Mouse (Mus musculus) hindbrain, embryonic 11.5 days (tissue): ENCODE results near the gene Sdk1. TPM values are rescaled to one million over a fixed set of nuclear protein-coding genes. Genes with fewer than 3 reads are reported as not detected.

ENCODE experiments used
- ATAC-seq: fragments of 200-750 bp; cut with Nextera tagmentation; 2 replicates; pipeline ENCODE4 v1.8.0; 2017; ENCODE audit warnings: mild to moderate bottlenecking, moderate TSS enrichment, moderate library complexity; ENCODE audit not compliant: low FRiP score
- DNase-seq: peaks from one replicate; pipeline ENCODE4 v3.0.0-alpha.2; 2015; ENCODE audit warnings: low spot score
- H3K27ac ChIP-seq: fragments of 300-500 bp; sonication (generic); 2 replicates; pipeline ENCODE4 v1.5.1; 2014; ENCODE audit warnings: mild to moderate bottlenecking, low read depth, low read length
- H3K27me3 ChIP-seq: fragments of 300-500 bp; sonication (generic); 2 replicates; pipeline ENCODE4 v1.6.1; 2014; ENCODE audit warnings: mild to moderate bottlenecking, low read length, moderate library complexity, mixed read lengths; ENCODE audit not compliant: control insufficient read depth, insufficient read depth
- H3K36me3 ChIP-seq: fragments of 300-500 bp; sonication (generic); 2 replicates; pipeline ENCODE4 v1.6.1; 2014; ENCODE audit warnings: mild to moderate bottlenecking, low read length, moderate library complexity, mixed read lengths; ENCODE audit not compliant: control insufficient read depth, insufficient read depth
- H3K4me1 ChIP-seq: fragments of 300-500 bp; sonication (generic); replicated peaks from 2 replicates; pipeline ENCODE4 v1.6.1; 2014; ENCODE audit warnings: low read length, mixed read lengths; ENCODE audit not compliant: control insufficient read depth, insufficient read depth
- H3K4me2 ChIP-seq: fragments of 300-500 bp; sonication (generic); replicated peaks from 2 replicates; pipeline ENCODE4 v1.6.1; 2014; ENCODE audit warnings: mild to moderate bottlenecking, low read depth, low read length
- H3K4me3 ChIP-seq: fragments of 300-500 bp; sonication (generic); 2 replicates; pipeline ENCODE4 v1.5.1; 2014; ENCODE audit warnings: low read depth, low read length
- H3K9ac ChIP-seq: fragments of 300-500 bp; sonication (generic); 2 replicates; pipeline ENCODE4 v1.6.1; 2014; ENCODE audit warnings: low read depth, low read length
- H3K9me3 ChIP-seq: fragments of 300-500 bp; sonication (generic); 2 replicates; pipeline ENCODE4 v1.6.1; 2016; ENCODE audit warnings: low read length; ENCODE audit not compliant: control insufficient read depth
- WGBS: fragments of 180-500 bp; shearing (Covaris S2); extraction: QIAGEN DNeasy Blood & Tissue Kit; methylation state at CpG from one replicate; pipeline ENCODE4 v1.1.7; 2014; 5-methylcytosine and 5-hydroxymethylcytosine counted together
- polyA plus RNA-seq: library from polyadenylated mRNA; unstranded; fragments of >200 nt; fragmentation: Nextera tagmentation; extraction: Ambion mirVana; gene quantifications from 2 replicates; pipeline ENCODE4 v1.2.1, GENCODE M21; 2014

Sdk1 gene
- polyA plus RNA-seq, 1 experiment from 2014 or later = 1.1 TPM

DNA sequence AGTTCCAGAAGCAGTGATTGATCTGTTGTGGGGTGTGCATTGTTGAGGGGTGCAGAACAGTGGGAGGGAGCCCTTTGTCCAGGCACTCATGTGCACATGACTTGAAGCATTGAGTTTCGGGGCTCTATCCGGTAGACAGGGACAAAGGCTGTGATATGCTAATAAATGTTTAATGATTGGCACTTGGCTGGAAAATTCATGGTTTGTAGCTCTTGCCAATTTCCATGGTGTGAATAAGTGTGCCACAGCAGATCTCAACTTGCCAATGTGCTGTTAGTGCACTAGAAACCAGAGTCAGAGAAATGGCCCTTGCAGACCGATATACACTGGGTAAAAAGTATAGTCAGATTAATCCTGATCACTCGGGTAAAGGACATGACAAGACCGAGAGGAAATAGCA, 404.4 kb downstream of the Sdk1 start:
- Histone ChIP-seq H3K27me3 (no peaks in the 10 kb centered on the region), H3K36me3 (no peaks in the 10 kb centered on the region), H3K9me3 (no peaks in the 10 kb centered on the region), H3K4me2 (no peak overlapping the region), H3K4me1 (no peaks in the 10 kb centered on the region), H3K4me3 (no peak overlapping the region), H3K27ac (no peak overlapping the region), H3K9ac (no peak overlapping the region)
- ATAC-seq = no peak
- DNase-seq = no peak
- 73% methylated on average over 5 of the region's 5 CpGs for WGBS

DNA sequence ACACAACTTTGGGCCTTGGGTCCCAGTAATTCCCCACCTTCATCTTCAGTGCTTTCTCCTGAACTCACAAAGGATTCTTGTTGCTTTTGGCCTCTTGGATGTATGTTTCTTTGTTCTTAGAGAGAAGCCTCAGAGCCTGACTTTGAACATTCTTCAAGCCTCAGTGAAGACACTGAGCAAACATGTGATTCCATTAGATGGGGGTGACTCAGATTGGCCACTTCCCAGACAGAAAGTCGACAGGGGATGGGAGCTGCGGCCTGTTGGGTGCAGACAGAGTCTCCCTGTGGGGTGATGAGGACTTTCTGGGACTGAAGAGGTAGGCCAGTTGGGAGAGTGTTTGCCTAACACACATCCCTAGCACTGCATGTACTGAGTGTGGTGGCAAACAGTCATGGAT, 405.3 kb downstream of the Sdk1 start:
- Histone ChIP-seq H3K27ac (no peak overlapping the region), H3K4me3 (no peak overlapping the region), H3K27me3 (no peaks in the 10 kb centered on the region), H3K9ac (no peak overlapping the region), H3K9me3 (no peaks in the 10 kb centered on the region), H3K4me2 (no peak overlapping the region), H3K36me3 (no peaks in the 10 kb centered on the region), H3K4me1 (no peaks in the 10 kb centered on the region)
- 61% methylated on average over 2 of the region's 2 CpGs for WGBS
- ATAC-seq = no peak
- no peak for DNase-seq

- no peaks in the 10 kb centered on the region for H3K27me3 ChIP-seq
- H3K4me3 ChIP-seq = no peak overlapping the region
- no peak for ATAC-seq
- H3K9ac ChIP-seq = no peak overlapping the region
- no peaks in the 10 kb centered on the region for H3K4me1 ChIP-seq
- no peaks in the 10 kb centered on the region for H3K36me3 ChIP-seq
- H3K4me2 ChIP-seq = no peak overlapping the region
- H3K27ac ChIP-seq = no peak overlapping the region
- no peaks in the 10 kb centered on the region for H3K9me3 ChIP-seq
- no peak for DNase-seq
- 55% methylated on average over 6 of the region's 6 CpGs for WGBS
Observed at GRCm38 (mm10) chr5:141649831-141650375, 408.6 kb downstream of the Sdk1 start.

DNA sequence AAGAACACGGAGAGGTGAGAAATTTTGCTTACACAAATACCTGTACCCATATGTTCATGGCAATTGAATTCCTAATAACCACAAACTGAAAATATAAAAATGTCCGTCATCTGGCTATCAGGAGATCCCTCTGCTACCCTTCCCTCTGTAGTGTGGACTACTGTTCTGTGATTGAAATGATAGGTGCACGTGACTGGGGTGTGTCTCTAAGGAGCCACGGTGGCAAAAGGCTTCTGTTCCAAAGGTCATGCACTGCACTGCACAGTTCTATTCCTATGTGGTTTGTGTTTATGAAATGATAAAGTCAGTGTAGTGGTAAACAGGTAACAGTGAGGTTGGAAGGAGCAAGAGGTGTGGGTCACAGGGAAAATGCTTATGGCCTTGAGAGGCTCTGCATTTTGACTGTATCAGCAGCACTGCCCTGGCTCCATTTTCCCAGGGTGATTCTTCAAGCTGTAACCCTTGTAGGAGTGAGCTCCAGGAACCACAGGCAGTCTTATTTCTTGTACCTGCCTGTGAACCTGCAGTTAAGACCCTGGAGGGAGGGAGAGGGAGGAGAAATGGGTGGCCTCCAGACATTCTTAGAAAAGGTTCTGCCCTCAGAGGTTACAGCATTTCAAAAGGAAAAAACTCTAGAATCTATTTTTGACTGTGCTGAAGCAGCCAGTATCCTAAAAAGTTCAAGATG, 410.5 kb downstream of the Sdk1 start:
- H3K4me2 ChIP-seq = no peak overlapping the region
- ATAC-seq = no peak
- no peak overlapping the region for H3K9ac ChIP-seq
- H3K9me3 ChIP-seq = no peaks in the 10 kb centered on the region
- H3K4me3 ChIP-seq = no peak overlapping the region
- 93% methylated on average over 4 of the region's 4 CpGs for WGBS
- H3K36me3 ChIP-seq = no peaks in the 10 kb centered on the region
- H3K27me3 ChIP-seq = no peaks in the 10 kb centered on the region
- H3K27ac ChIP-seq = no peak overlapping the region
- no peaks in the 10 kb centered on the region for H3K4me1 ChIP-seq
- no peak for DNase-seq

GRCm38 (mm10) chr5:141676371-141676770, 435.1 kb downstream of the Sdk1 start:
- no peak for ATAC-seq
- Histone ChIP-seq H3K27ac (no peak overlapping the region), H3K9me3 (no peaks in the 10 kb centered on the region), H3K4me1 (no peaks in the 10 kb centered on the region), H3K27me3 (no peaks in the 10 kb centered on the region), H3K4me3 (no peak overlapping the region), H3K36me3 (no peaks in the 10 kb centered on the region), H3K4me2 (no peak overlapping the region), H3K9ac (no peak overlapping the region)
- 72% methylated on average over 1 of the region's 1 CpGs for WGBS
- no peak for DNase-seq

- Histone ChIP-seq H3K36me3 (no peaks in the 10 kb centered on the region), H3K27me3 (no peaks in the 10 kb centered on the region), H3K27ac (no peak overlapping the region), H3K9me3 (no peaks in the 10 kb centered on the region), H3K4me2 (no peak overlapping the region), H3K9ac (no peak overlapping the region), H3K4me1 (no peaks in the 10 kb centered on the region), H3K4me3 (no peak overlapping the region)
- 95% methylated on average over 1 of the region's 1 CpGs for WGBS
- ATAC-seq (no peak), DNase-seq (no peak)
Observed at GRCm38 (mm10) chr5:141677034-141677433, 435.7 kb downstream of the Sdk1 start.

- no peak overlapping the region for H3K4me2 ChIP-seq
- H3K27me3 ChIP-seq = no peaks in the 10 kb centered on the region
- 86% methylated on average over 8 of the region's 8 CpGs for WGBS
- DNase-seq = no peak
- H3K27ac ChIP-seq = no peak overlapping the region
- H3K4me1 ChIP-seq = no peaks in the 10 kb centered on the region
- no peaks in the 10 kb centered on the region for H3K9me3 ChIP-seq
- no peak for ATAC-seq
- no peak overlapping the region for H3K4me3 ChIP-seq
- no peaks in the 10 kb centered on the region for H3K36me3 ChIP-seq
- H3K9ac ChIP-seq = no peak overlapping the region
Observed at GRCm38 (mm10) chr5:141677841-141678240, 436.6 kb downstream of the Sdk1 start.

DNA sequence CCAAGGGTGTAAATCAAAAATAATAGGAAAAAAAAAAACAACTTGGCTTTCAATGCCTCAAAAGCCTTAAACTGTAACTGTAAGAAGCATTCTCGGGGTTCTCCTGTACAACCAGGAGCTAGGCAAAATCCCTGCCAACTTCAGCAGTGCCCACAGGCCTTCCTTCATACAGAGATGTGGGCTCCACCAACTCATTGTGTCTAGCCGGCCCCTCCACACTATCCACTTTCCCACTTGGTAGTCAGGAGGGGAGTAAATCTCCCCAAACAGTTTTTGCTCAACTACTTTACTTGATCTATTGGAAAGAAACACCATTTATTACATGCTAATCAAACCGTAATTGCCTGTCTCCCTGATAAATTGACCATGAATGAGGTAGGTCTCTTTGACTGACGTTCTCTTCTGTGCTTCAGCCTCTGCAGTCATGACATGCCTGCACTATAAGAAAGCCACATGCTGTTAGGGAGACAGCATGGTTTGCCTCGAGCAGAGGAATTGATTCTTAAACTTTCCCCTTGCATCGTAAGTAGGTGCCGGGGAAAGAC, 445.7 kb downstream of the Sdk1 start:
- Histone ChIP-seq H3K27ac (no peak overlapping the region), H3K4me1 (no peaks in the 10 kb centered on the region), H3K27me3 (no peaks in the 10 kb centered on the region), H3K4me3 (no peak overlapping the region), H3K9me3 (no peaks in the 10 kb centered on the region), H3K9ac (no peak overlapping the region), H3K4me2 (no peak overlapping the region), H3K36me3 (no peaks in the 10 kb centered on the region)
- no peak for DNase-seq
- WGBS = 58% methylated on average over 7 of the region's 7 CpGs
- no peak for ATAC-seq
